Mouse (Mus musculus) neural tube, embryonic 14.5 days (tissue): ENCODE data around the gene Cdk12. TPM values are rescaled to one million over a fixed set of nuclear protein-coding genes. Genes with fewer than 3 reads are reported as not detected.

Source experiments
- ATAC-seq: fragments of 200-750 bp; cut with Nextera tagmentation; 2 replicates; pipeline ENCODE4 v1.8.0; 2017; ENCODE audit warnings: low read depth, mild to moderate bottlenecking, moderate TSS enrichment, moderate library complexity
- H3K27ac ChIP-seq: fragments of 300-500 bp; sonication (generic); 2 replicates; pipeline ENCODE4 v1.5.1; 2014; ENCODE audit warnings: low read depth, mild to moderate bottlenecking, control low read depth, low read length, moderate library complexity, mixed read lengths
- H3K27me3 ChIP-seq: fragments of 300-500 bp; sonication (generic); 2 replicates; pipeline ENCODE4 v1.6.1; 2014; ENCODE audit warnings: low read length; ENCODE audit not compliant: control insufficient read depth, insufficient read depth
- H3K36me3 ChIP-seq: fragments of 300-500 bp; sonication (generic); 2 replicates; pipeline ENCODE4 v1.6.1; 2014; ENCODE audit warnings: low read length, mixed read lengths; ENCODE audit not compliant: control insufficient read depth, insufficient read depth
- H3K4me1 ChIP-seq: fragments of 300-500 bp; sonication (generic); 2 replicates; pipeline ENCODE4 v1.6.1; 2014; ENCODE audit warnings: low read length; ENCODE audit not compliant: control insufficient read depth, insufficient read depth
- H3K4me2 ChIP-seq: fragments of 300-500 bp; sonication (generic); 2 replicates; pipeline ENCODE4 v1.6.1; 2014; ENCODE audit warnings: mild to moderate bottlenecking, low read depth, low read length, control low read depth
- H3K4me3 ChIP-seq: fragments of 300-500 bp; sonication (generic); 2 replicates; pipeline ENCODE4 v1.5.1; 2014; ENCODE audit warnings: low read depth, low read length, control low read depth, mixed read lengths
- H3K9ac ChIP-seq: fragments of 300-500 bp; sonication (generic); replicated peaks from 2 replicates; pipeline ENCODE4 v1.6.1; 2014; ENCODE audit warnings: low read depth, mild to moderate bottlenecking, control low read depth, low read length, mixed read lengths
- H3K9me3 ChIP-seq: fragments of 300-500 bp; sonication (generic); 2 replicates; pipeline ENCODE4 v1.6.1; 2016; ENCODE audit warnings: low read length; ENCODE audit not compliant: control insufficient read depth
- WGBS: fragments of 180-500 bp; shearing (Covaris S2); extraction: QIAGEN DNeasy Blood & Tissue Kit; methylation state at CpG from one replicate; pipeline ENCODE4 v1.1.7; 2014; 5-methylcytosine and 5-hydroxymethylcytosine counted together
- polyA plus RNA-seq: library from polyadenylated mRNA; unstranded; fragments of >200 nt; fragmentation: Nextera tagmentation; extraction: Ambion mirVana; gene quantifications from 2 replicates; pipeline ENCODE4 v1.2.1, GENCODE M21; 2014

Cdk12 gene
- polyA plus RNA-seq, 1 experiment from 2014 or later, result 11.3 TPM

DNA sequence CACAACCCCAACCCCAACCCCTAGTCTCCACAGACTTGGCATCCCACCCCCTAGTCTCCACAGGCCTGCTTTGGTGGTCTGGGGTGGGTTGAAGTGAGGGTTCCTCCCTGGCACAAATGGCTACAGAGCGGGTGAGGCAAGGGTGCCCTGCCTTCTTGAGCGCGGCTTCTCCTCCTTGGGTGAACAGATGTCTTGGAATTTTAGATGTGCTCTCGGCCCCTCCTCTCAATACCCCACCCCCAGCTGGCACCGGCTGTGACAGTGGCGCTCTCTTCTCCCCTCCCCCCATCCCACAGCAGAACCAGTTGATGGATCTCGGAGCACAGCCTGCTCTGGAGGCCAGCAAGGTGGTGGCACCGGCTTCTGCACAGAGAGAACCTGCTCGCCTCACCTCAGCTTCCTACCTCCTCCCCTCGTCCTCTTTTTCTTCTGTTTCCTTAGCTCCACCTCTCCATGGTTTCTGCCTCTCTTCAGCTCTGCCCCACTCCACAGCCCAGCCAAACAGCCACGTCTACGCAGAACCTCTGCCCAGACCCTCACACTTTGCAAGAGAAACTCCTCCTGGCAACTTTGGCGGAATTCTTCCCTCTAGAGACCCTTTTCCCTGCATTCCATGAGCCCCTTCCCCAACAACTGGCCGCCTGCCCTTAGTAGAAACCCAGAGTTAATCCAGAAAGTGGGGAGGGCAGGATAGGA is 115.7 kb downstream of the Cdk12 start:
- Histone ChIP-seq H3K4me3 (no peak overlapping the region), H3K4me1 (peaks cover 7% of the 10 kb centered on the region; the same call in 1 of the 2 replicates), H3K27ac (peak overlapping the region; percentile 34), H3K36me3 (no peaks in the 10 kb centered on the region), H3K9ac (no peak overlapping the region), H3K9me3 (no peaks in the 10 kb centered on the region), H3K4me2 (peak overlapping the region; percentile 18; the same call in 1 of the 2 replicates), H3K27me3 (peaks cover 47% of the 10 kb centered on the region)
- under 1% methylated on average over 14 of the region's 14 CpGs for WGBS
- ATAC-seq, result no peak

DNA sequence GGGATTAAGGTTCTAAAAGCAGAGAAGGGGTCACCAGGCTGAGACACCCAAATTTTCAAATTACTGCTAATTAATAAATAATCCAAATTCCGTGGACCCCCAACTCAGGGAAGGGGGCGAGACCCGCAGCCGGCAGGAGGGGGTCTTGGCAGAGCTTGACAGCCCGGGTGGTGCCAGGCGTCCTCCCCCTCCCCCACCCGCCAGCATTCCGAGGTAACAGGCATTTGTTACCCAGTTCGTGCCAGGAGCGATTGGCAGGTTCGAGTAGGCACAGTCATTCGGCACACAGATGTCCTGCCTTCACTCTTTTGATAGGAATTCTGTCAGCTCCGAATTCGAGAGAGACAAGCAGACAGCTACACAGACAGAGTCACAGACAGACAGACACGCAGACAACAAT is 116.3 kb downstream of the Cdk12 start:
- Histone ChIP-seq H3K27me3 (peaks cover 52% of the 10 kb centered on the region), H3K27ac (peak overlapping the region; percentile 34; the same call in 1 of the 2 replicates), H3K36me3 (no peaks in the 10 kb centered on the region), H3K4me1 (peaks cover 7% of the 10 kb centered on the region; the same call in 1 of the 2 replicates), H3K9me3 (no peaks in the 10 kb centered on the region), H3K9ac (no peak overlapping the region), H3K4me3 (no peak overlapping the region), H3K4me2 (no peak overlapping the region)
- ATAC-seq, result no peak
- 2% methylated on average over 15 of the region's 15 CpGs for WGBS

DNA sequence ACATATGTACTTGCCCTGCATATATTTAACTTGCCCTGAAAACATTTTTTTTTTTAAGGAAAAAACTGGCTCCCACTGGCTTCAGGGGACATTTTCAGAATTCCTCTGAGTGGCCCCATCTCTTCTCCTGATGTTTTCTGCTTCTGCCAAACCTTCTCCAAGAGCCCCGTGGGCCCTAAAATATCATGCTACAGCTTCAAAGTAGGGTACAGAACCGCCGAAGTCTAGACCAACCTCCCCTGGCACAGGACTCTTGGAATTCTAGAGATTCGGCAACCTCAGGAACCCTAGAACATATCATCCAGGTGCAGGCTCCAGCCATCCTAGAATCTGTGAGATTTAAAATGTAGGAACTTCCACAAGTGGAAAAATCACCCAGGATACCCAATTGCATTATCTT is 116.7 kb downstream of the Cdk12 start:
- Histone ChIP-seq H3K27me3 (peaks cover 51% of the 10 kb centered on the region), H3K9me3 (no peaks in the 10 kb centered on the region), H3K4me3 (no peak overlapping the region), H3K36me3 (no peaks in the 10 kb centered on the region), H3K27ac (no peak overlapping the region), H3K9ac (no peak overlapping the region), H3K4me2 (no peak overlapping the region), H3K4me1 (peaks cover 7% of the 10 kb centered on the region; the same call in 1 of the 2 replicates)
- 12% methylated on average over 4 of the region's 4 CpGs for WGBS
- ATAC-seq, result no peak

DNA sequence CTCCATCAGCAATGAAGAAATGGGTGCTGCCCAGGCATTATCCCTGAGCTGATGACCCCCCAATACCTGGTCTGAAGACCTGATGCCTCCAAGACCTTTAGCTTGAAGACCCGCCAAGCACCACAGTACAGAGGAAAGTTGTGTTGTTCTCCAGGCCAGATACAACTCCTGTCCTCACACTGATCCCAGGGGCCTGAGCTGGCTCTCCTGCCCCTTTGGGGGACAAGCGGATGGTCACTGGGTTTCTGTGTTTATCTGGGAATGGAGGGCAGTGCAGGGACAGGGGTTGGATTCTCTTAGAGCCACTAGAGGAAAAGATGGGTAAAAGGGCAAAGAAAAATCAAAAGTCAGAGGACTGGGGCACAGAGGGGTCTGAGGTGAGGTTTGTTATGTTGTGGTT is 117.1 kb downstream of the Cdk12 start:
- 6% methylated on average over 2 of the region's 2 CpGs for WGBS
- ATAC-seq, result no peak
- H3K36me3 ChIP-seq, result no peaks in the 10 kb centered on the region
- no peak overlapping the region for H3K4me2 ChIP-seq
- no peaks in the 10 kb centered on the region for H3K9me3 ChIP-seq
- H3K9ac ChIP-seq, result no peak overlapping the region
- H3K27ac ChIP-seq, result no peak overlapping the region
- H3K4me1 ChIP-seq, result peaks cover 7% of the 10 kb centered on the region; the same call in 1 of the 2 replicates
- H3K4me3 ChIP-seq, result no peak overlapping the region
- H3K27me3 ChIP-seq, result peaks cover 54% of the 10 kb centered on the region

DNA sequence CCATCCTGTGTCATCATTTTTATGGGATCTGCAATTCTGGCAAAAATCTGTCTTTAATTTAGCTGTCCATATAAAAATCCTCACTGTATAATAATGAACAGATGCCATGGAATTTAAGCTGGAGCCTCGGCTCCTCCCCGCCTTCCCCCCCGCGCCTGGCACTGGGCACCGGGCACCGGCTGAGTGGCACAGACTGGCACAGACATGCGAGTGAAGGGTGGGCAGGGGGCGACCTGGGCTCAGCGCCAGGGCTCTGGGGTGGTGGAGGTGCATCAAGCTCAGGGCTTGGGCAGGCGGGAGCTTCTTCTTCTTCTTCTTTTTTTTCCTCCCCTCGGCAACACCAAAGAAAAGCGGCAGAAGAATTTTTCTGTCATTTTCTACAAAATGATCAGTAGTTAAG is 117.5 kb downstream of the Cdk12 start:
- H3K27ac ChIP-seq, result no peak overlapping the region

DNA sequence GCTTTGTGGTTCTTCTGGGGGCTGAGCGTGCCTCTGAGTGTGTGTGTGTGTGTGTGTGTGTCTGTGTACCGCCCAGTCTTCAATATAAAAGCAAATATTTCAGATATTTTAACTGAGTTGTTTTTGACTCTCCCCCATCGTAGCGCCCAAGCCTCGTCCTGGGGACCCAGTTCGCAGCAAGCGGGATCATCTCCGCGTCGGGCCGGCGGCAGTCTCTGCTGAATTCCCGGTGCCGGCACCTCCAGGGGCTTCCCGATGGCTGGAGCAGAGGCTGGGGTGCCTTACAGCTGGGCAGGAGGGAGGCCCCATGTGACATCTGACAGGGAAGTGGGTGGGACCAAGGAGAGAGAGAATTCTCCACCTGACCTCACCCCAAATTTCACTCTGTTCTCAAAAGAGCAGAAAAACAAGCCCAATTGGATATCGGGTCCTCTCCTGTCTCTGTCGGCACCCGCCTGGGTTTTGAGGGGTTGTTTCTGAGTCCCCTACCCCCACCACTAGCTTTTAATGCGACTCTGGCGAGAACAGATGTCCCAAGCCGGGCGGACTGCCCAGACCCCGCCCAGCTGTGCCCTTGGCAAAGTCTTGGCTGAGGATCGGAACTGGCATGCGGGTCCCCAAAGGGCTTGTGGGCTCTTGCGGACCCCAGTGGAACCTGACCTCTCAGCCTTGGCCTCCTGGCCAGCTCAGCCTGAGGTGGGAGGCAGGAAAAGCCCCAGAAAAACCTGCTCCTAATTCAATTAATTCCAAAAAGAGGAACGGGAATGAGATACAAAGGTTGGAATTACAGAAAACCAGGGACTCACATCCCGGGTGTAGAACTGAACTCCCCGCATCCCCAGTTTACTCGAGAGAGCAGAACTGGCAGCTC is 118.2 kb downstream of the Cdk12 start:
- WGBS, result under 1% methylated on average over 30 of the region's 30 CpGs
- Histone ChIP-seq H3K4me2 (peak overlapping the region; percentile 23; the same call in 1 of the 2 replicates), H3K9ac (no peak overlapping the region), H3K4me3 (no peak overlapping the region), H3K27ac (peak overlapping the region; percentile 41), H3K27me3 (peaks cover 54% of the 10 kb centered on the region), H3K9me3 (no peaks in the 10 kb centered on the region), H3K4me1 (peaks cover 7% of the 10 kb centered on the region; the same call in 1 of the 2 replicates), H3K36me3 (no peaks in the 10 kb centered on the region)
- ATAC-seq, result no peak

More for the DNA sequence above, 117.5 kb downstream of the Cdk12 start:
- H3K27me3 ChIP-seq, result peaks cover 55% of the 10 kb centered on the region
- H3K4me3 ChIP-seq, result no peak overlapping the region
- ATAC-seq, result no peak; the same call in 1 of the 2 replicates
- no peak overlapping the region for H3K9ac ChIP-seq
- H3K4me1 ChIP-seq, result peaks cover 7% of the 10 kb centered on the region; the same call in 1 of the 2 replicates
- WGBS, result 4% methylated on average over 12 of the region's 12 CpGs
- no peaks in the 10 kb centered on the region for H3K36me3 ChIP-seq
- H3K9me3 ChIP-seq, result no peaks in the 10 kb centered on the region
- H3K4me2 ChIP-seq, result no peak overlapping the region

DNA sequence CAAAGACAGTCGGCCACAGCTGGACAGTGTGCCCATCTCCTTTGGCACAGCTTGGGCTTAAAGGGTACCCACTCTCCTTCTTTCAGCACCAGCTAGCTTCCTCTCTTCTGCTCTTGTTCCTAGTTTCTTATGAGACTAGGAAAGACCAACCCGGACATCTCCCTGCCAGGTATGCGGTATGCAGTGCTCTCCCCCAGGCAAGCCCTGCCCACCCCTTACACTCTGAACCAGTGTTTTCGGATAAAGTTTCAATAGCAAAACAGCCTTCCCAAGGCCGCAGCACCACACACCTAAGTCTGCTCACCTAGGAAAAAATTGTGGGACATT is 118.8 kb downstream of the Cdk12 start:
- H3K27ac ChIP-seq, result 0 out of 2 replicates have a peak overlapping the region, but pooled peaks have one; percentile 24
- peaks cover 7% of the 10 kb centered on the region; the same call in 1 of the 2 replicates for H3K4me1 ChIP-seq
- no peaks in the 10 kb centered on the region for H3K36me3 ChIP-seq
- H3K4me2 ChIP-seq, result no peak overlapping the region
- H3K4me3 ChIP-seq, result no peak overlapping the region
- no peaks in the 10 kb centered on the region for H3K9me3 ChIP-seq
- 6% methylated on average over 5 of the region's 5 CpGs for WGBS
- peaks cover 51% of the 10 kb centered on the region for H3K27me3 ChIP-seq
- H3K9ac ChIP-seq, result no peak overlapping the region
- ATAC-seq, result no peak

DNA sequence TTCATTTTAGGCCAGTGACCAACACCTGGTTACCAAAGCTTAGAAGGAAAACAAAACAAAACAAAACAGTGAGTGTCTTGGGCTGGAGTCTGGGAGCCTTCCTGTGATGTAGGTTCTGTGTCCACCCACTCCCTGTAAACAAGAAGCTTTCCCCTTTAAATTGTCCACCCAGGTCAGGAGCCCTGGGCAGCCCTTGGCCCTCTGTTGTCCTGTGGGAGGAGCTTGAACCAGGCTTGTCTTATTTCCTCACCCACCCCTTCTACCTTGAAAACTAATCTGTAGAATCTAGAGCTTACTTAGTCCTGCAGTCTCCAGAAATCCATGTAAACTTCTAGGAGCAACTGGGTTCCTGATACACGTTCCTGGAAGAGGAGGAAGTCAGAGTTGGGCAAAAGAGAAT is 119.3 kb downstream of the Cdk12 start:
- Histone ChIP-seq H3K4me2 (no peak overlapping the region), H3K4me3 (no peak overlapping the region), H3K4me1 (peaks cover 7% of the 10 kb centered on the region; the same call in 1 of the 2 replicates), H3K9ac (no peak overlapping the region), H3K27me3 (peaks cover 50% of the 10 kb centered on the region), H3K9me3 (no peaks in the 10 kb centered on the region), H3K27ac (no peak overlapping the region), H3K36me3 (no peaks in the 10 kb centered on the region)
- WGBS, result 0% methylated on average over 1 of the region's 1 CpGs
- ATAC-seq, result no peak
